Mouse (Mus musculus) C2C12 (cell line): ENCODE measurements around the gene Hpcal1.

Experiments used
- CEBPB ChIP-seq: IDR thresholded peaks from one replicate; pipeline ENCODE4 v1.6.1; 2011; ENCODE audit warnings: low read depth, mild to moderate bottlenecking, control low read depth, moderate library complexity
- CTCF ChIP-seq: IDR thresholded peaks from one replicate; pipeline ENCODE4 v1.5.1; 2011; ENCODE audit not compliant: control insufficient read depth, insufficient read depth, insufficient read length
- MAX ChIP-seq: IDR thresholded peaks from one replicate; pipeline ENCODE4 v1.6.1; 2011; ENCODE audit warnings: mild to moderate bottlenecking, control low read depth
- MYOD1 ChIP-seq: IDR thresholded peaks from one replicate; pipeline ENCODE4 v1.6.1; 2011; ENCODE audit warnings: low read depth; ENCODE audit not compliant: control insufficient read depth, insufficient read length

DNA sequence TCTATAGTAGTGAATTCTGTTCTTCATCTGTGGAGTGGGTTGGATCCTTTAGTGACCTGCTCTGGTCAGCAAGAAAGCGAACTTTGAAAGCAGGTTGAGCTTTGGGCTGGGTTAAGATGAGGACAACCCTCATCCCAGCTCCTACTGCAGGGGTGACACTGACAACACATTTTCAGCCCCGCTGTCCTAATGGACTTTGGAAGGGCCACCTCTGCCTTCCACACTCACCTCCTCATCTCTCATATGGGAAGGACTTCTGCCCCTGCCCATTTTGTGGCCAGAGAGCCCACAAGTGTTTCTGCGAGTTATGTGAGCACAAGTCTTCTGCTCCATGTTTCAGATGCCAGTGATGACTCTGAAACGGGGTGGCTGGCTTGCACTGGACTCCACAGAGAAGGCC, 41.9 kb downstream of the Hpcal1 start:
- TF ChIP-seq CTCF (no peak), MYOD1 (no peak), MAX (no peak), CEBPB (no peak)
